In genomic region chr10:105926912-105927238, GRCm38 (mm10) we compare ENCODE assay signal across 19 mouse cellular contexts.
DNase-seq lines count a peak whose midpoint lies in the region; ATAC-seq and TF ChIP-seq lines count a peak whose summit lies in the region.
"Had no signal": no experiment of that assay in that cellular context is flagged by ENCODE, and none has a peak within 500 bp of the region (broad histone marks: within the 10 kb centered on the region; RNA-seq: fewer than 3 reads in every experiment).

No protein-coding gene starts in this region.

- no peak overlapping the region for H3K27ac ChIP-seq in left cerebral cortex, adult 2 months
- no peak overlapping the region for H3K27ac ChIP-seq in hindbrain, embryonic 13.5 days
- H3K27ac ChIP-seq in midbrain, postnatal 0 days (ENCODE audit: low read depth, low read length) = no peak overlapping the region
- H3K27ac ChIP-seq: embryonic facial prominence, embryonic 10.5 days; gastrocnemius, adult 2 months; heart, adult 2 months; layer of hippocampus, adult 2 months; lung, embryonic 15.5 days had no signal

- intact Hi-C loops in left cerebral cortex, adult 2 months (cut with DNase I) = no loop called here

- H3K4me2 ChIP-seq in hindbrain, embryonic 13.5 days = no peak overlapping the region
- no peak overlapping the region for H3K4me2 ChIP-seq in midbrain, postnatal 0 days (ENCODE audit: low read depth, low read length, poor library complexity, severe bottlenecking)
- H3K4me2 ChIP-seq: lung, embryonic 15.5 days had no signal

- H3K36me3 ChIP-seq in hindbrain, embryonic 13.5 days = no peaks in the 10 kb centered on the region
- H3K36me3 ChIP-seq in midbrain, postnatal 0 days (ENCODE audit: insufficient read depth, low read length) = no peaks in the 10 kb centered on the region
- H3K36me3 ChIP-seq: embryonic facial prominence, embryonic 10.5 days; lung, embryonic 15.5 days had no signal

- peak; percentile 2 to 3 for DNase-seq in left cerebral cortex, adult 9 months (ENCODE audit: low spot score in 2 of 2)
- no peak for DNase-seq in left cerebral cortex, adult 2 months (ENCODE audit: extremely low spot score in 1 of 2, low spot score in 2 of 2)
- DNase-seq in brain, embryonic 18.5 days (ENCODE audit: low read depth, low spot score) = peak; percentile 10
- DNase-seq in midbrain, postnatal 0 days (ENCODE audit: low spot score) = peak; percentile 11
- DNase-seq in urinary bladder, postnatal 36 days (ENCODE audit: low spot score in 2 of 2) = no peak
- no peak for DNase-seq in adrenal gland, adult (ENCODE audit: inconsistent age in 2 of 2, low spot score in 1 of 2)
- DNase-seq in layer of hippocampus, adult 8-10 months (ENCODE audit: low spot score in 2 of 2) = no peak
- DNase-seq: cerebellum, adult 11 months; cerebellum, postnatal 36 days; gastrocnemius, adult 2 months; heart, adult 2 months; heart, postnatal 10 days; thymus, postnatal 25 days had no signal

- no peaks in the 10 kb centered on the region for H3K9me3 ChIP-seq in hindbrain, embryonic 13.5 days
- H3K9me3 ChIP-seq in midbrain, postnatal 0 days (ENCODE audit: low read length) = no peaks in the 10 kb centered on the region
- H3K9me3 ChIP-seq: embryonic facial prominence, embryonic 10.5 days; lung, embryonic 15.5 days had no signal

- no peaks in the 10 kb centered on the region for H3K4me1 ChIP-seq in hindbrain, embryonic 13.5 days (replicated peaks)
- 0 out of 2 replicates have a peak, but pooled peaks cover 3% of the 10 kb centered on the region for H3K4me1 ChIP-seq in midbrain, postnatal 0 days (ENCODE audit: insufficient read depth, low read length)
- H3K4me1 ChIP-seq: embryonic facial prominence, embryonic 10.5 days; lung, embryonic 15.5 days had no signal

- 42% methylated on average over 4 of the region's 4 CpGs for WGBS in hindbrain, embryonic 13.5 days
- WGBS in midbrain, postnatal 0 days = 30% methylated on average over 4 of the region's 4 CpGs

- H3K27me3 ChIP-seq in hindbrain, embryonic 13.5 days = no peaks in the 10 kb centered on the region
- no peaks in the 10 kb centered on the region for H3K27me3 ChIP-seq in midbrain, postnatal 0 days (ENCODE audit: insufficient read depth, low read length)
- H3K27me3 ChIP-seq: lung, embryonic 15.5 days had no signal

- no peak overlapping the region for H3K4me3 ChIP-seq in left cerebral cortex, adult 2 months
- H3K4me3 ChIP-seq in hindbrain, embryonic 13.5 days = no peak overlapping the region
- H3K4me3 ChIP-seq in midbrain, postnatal 0 days (ENCODE audit: low read depth, low read length) = no peak overlapping the region
- H3K4me3 ChIP-seq: embryonic facial prominence, embryonic 10.5 days; gastrocnemius, adult 2 months; heart, adult 2 months; layer of hippocampus, adult 2 months; lung, embryonic 15.5 days had no signal

- no peak overlapping the region for H3K9ac ChIP-seq in hindbrain, embryonic 13.5 days
- H3K9ac ChIP-seq in midbrain, postnatal 0 days (replicated peaks; ENCODE audit: low read length, poor library complexity, severe bottlenecking) = no peak overlapping the region
- H3K9ac ChIP-seq: lung, embryonic 15.5 days had no signal

- no peak for TF ChIP-seq CTCF in left cerebral cortex, adult 2 months (IDR thresholded peaks at IDR 0.05)
- no peak for TF ChIP-seq CTCF in midbrain, postnatal 0 days (IDR thresholded peaks at IDR 0.05)

- peak; percentile 71; the same call in 1 of the 2 replicates for ATAC-seq in hindbrain, embryonic 13.5 days (ENCODE audit: low FRiP score)
- peak; percentile 27; the same call in 1 of the 2 replicates for ATAC-seq in midbrain, postnatal 0 days (ENCODE audit: low FRiP score)
- ATAC-seq: intestine, embryonic 16.5 days; Patski had no signal

Comparison
In these comparisons a context has a peak if more than half of its experiments do, and no peak if none do; other contexts are left out.
1. DNase-seq: peak in left cerebral cortex, adult 9 months (2 of 2), brain, embryonic 18.5 days (single experiment) and midbrain, postnatal 0 days (single experiment); none in left cerebral cortex, adult 2 months (0 of 2), urinary bladder, postnatal 36 days (0 of 2), adrenal gland, adult (0 of 2) and layer of hippocampus, adult 8-10 months (0 of 2).